In the genomic region with DNA sequence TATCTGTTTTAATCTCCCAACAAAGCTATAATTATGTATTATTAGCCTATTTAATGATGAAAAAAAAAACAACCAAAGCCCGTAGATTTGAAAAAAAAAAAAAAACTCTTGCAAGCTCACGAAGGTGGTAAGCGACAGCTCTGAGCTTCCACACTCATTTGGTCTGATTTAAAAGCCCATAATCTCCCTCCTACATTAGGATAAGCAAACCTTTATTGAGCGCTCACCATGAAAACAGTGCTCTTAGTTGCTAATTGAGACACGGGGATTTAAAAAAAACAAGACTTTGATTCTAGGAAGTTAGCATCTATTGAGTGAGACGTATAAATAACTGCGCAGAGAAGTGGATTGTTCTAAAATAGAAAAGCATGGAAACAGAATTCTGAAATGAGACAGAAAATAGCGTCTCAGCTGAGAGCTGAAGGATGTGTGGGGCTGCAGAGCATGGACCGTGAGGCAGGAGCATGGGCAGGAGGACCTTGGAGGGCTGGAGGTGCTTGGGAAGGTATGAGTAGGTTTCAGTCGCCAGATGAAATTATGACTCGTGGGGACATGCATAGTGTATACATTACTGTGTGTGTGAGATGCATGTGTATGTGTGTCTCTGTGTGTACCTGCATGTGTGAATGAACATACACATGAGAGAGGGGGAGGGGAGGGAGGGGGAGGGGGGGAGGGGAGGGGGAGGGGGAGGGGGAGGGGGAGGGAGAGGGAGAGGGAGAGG, we compare ENCODE assay signal across 13 mouse cellular contexts.
DNase-seq lines count a peak whose midpoint lies in the region; ATAC-seq and TF ChIP-seq lines count a peak whose summit lies in the region.
"Had no signal": no experiment of that assay in that cellular context is flagged by ENCODE, and none has a peak within 500 bp of the region (broad histone marks: within the 10 kb centered on the region; RNA-seq: fewer than 3 reads in every experiment).

No protein-coding gene starts in this region.

- no peak overlapping the region for H3K9ac ChIP-seq in forebrain, embryonic 13.5 days
- H3K9ac ChIP-seq in forebrain, embryonic 12.5 days: no peak overlapping the region
- H3K9ac ChIP-seq in midbrain, embryonic 12.5 days (replicated peaks): no peak overlapping the region
- H3K9ac ChIP-seq: embryonic facial prominence, embryonic 15.5 days; heart, embryonic 12.5 days; liver, embryonic 14.5 days had no signal

- TF ChIP-seq CTCF in cortical plate, adult 2 months (IDR thresholded peaks at IDR 0.05; ENCODE audit: extremely low read depth, insufficient read depth, low read length): no peak

- WGBS in forebrain, embryonic 13.5 days: 23% methylated on average over 11 of the region's 11 CpGs
- WGBS in forebrain, embryonic 12.5 days: 35% methylated on average over 11 of the region's 11 CpGs
- WGBS in midbrain, embryonic 12.5 days: 52% methylated on average over 11 of the region's 11 CpGs

- TF ChIP-seq POLR2A in cortical plate, adult 2 months (IDR thresholded peaks at IDR 0.05; ENCODE audit: extremely low read depth, insufficient read depth, low read length): no peak

- peaks cover 25% of the 10 kb centered on the region for H3K4me1 ChIP-seq in forebrain, embryonic 13.5 days
- H3K4me1 ChIP-seq in forebrain, embryonic 12.5 days: peaks cover 14% of the 10 kb centered on the region
- peaks cover 2% of the 10 kb centered on the region; the same call in 1 of the 2 replicates for H3K4me1 ChIP-seq in cortical plate, adult 2 months (ENCODE audit: control insufficient read depth, insufficient read depth, low read length)
- peaks cover 12% of the 10 kb centered on the region; the same call in 1 of the 2 replicates for H3K4me1 ChIP-seq in midbrain, embryonic 12.5 days
- H3K4me1 ChIP-seq: embryonic facial prominence, embryonic 15.5 days; heart, embryonic 12.5 days had no signal

- H3K36me3 ChIP-seq in forebrain, embryonic 13.5 days (ENCODE audit: poor library complexity, severe bottlenecking): no peaks in the 10 kb centered on the region
- no peaks in the 10 kb centered on the region for H3K36me3 ChIP-seq in forebrain, embryonic 12.5 days (replicated peaks)
- no peaks in the 10 kb centered on the region for H3K36me3 ChIP-seq in midbrain, embryonic 12.5 days
- H3K36me3 ChIP-seq: embryonic facial prominence, embryonic 15.5 days; G1E; heart, embryonic 12.5 days had no signal

- peak overlapping the region; percentile 72; the same call in 1 of the 2 replicates for H3K27ac ChIP-seq in forebrain, embryonic 13.5 days
- H3K27ac ChIP-seq in forebrain, embryonic 12.5 days: no peak overlapping the region
- no peak overlapping the region for H3K27ac ChIP-seq in cortical plate, adult 2 months (ENCODE audit: insufficient read depth, low read length)
- no peak overlapping the region for H3K27ac ChIP-seq in midbrain, embryonic 12.5 days (replicated peaks)
- H3K27ac ChIP-seq: embryonic facial prominence, embryonic 15.5 days; liver, embryonic 14.5 days had no signal

- intact Hi-C loops in left cerebral cortex, postnatal 4 days (cut with DNase I): no loop called here

- no peak overlapping the region; the same call in 1 of the 2 replicates for H3K4me3 ChIP-seq in forebrain, embryonic 13.5 days
- H3K4me3 ChIP-seq in forebrain, embryonic 12.5 days (replicated peaks): no peak overlapping the region
- H3K4me3 ChIP-seq in cortical plate, adult 2 months (ENCODE audit: insufficient read depth, low read length): peak overlapping the region; percentile 2; the same call in 1 of the 2 replicates
- H3K4me3 ChIP-seq in midbrain, embryonic 12.5 days: no peak overlapping the region
- H3K4me3 ChIP-seq: embryonic facial prominence, embryonic 15.5 days; heart, embryonic 12.5 days had no signal

- peak overlapping the region; percentile 37 for H3K4me2 ChIP-seq in forebrain, embryonic 13.5 days
- no peak overlapping the region for H3K4me2 ChIP-seq in forebrain, embryonic 12.5 days
- no peak overlapping the region for H3K4me2 ChIP-seq in midbrain, embryonic 12.5 days (replicated peaks)
- H3K4me2 ChIP-seq: embryonic facial prominence, embryonic 15.5 days; heart, embryonic 12.5 days had no signal

- peak; percentile 9 for DNase-seq in left cerebral cortex, adult 18-20 months (ENCODE audit: low spot score in 2 of 2)
- no peak for DNase-seq in left cerebral cortex, postnatal 4 days
- no peak for DNase-seq in urinary bladder, postnatal 10 days (ENCODE audit: low spot score)
- DNase-seq in urinary bladder, adult 2 months (ENCODE audit: low spot score): no peak

- H3K27me3 ChIP-seq in forebrain, embryonic 13.5 days: no peaks in the 10 kb centered on the region; the same call in 1 of the 2 replicates
- peaks cover 5% of the 10 kb centered on the region; the same call in 1 of the 2 replicates for H3K27me3 ChIP-seq in forebrain, embryonic 12.5 days
- no peaks in the 10 kb centered on the region for H3K27me3 ChIP-seq in midbrain, embryonic 12.5 days
- H3K27me3 ChIP-seq: embryonic facial prominence, embryonic 15.5 days; heart, embryonic 12.5 days had no signal

- no peaks in the 10 kb centered on the region for H3K9me3 ChIP-seq in forebrain, embryonic 13.5 days (replicated peaks)
- no peaks in the 10 kb centered on the region for H3K9me3 ChIP-seq in forebrain, embryonic 12.5 days
- no peaks in the 10 kb centered on the region for H3K9me3 ChIP-seq in midbrain, embryonic 12.5 days
- H3K9me3 ChIP-seq: embryonic facial prominence, embryonic 15.5 days; heart, embryonic 12.5 days had no signal

- peak; percentile 58 for ATAC-seq in forebrain, embryonic 13.5 days
- no peak for ATAC-seq in forebrain, embryonic 12.5 days (ENCODE audit: low FRiP score)
- 0 out of 2 replicates have a peak, but pooled peaks have one; percentile 12 for ATAC-seq in midbrain, embryonic 12.5 days (ENCODE audit: low FRiP score, low read depth)
- ATAC-seq: intestine, embryonic 16.5 days had no signal

Comparison
In these comparisons a context has a peak if more than half of its experiments do, and no peak if none do; other contexts are left out.
1. DNase-seq: peak in left cerebral cortex, adult 18-20 months (2 of 2); none in left cerebral cortex, postnatal 4 days (single experiment), urinary bladder, postnatal 10 days (single experiment) and urinary bladder, adult 2 months (single experiment).